Mouse (Mus musculus): ENCODE results near the gene Arid1b. TPM values are rescaled to one million over a fixed set of nuclear protein-coding genes. Genes with fewer than 3 reads are reported as not detected.
A peak's percentile ranks its signal among the peaks of the same experiment; 100 is the strongest.

Arid1b gene
- polyA plus RNA-seq, 1 experiment from 2014 or later, result 46.4 TPM

DNA sequence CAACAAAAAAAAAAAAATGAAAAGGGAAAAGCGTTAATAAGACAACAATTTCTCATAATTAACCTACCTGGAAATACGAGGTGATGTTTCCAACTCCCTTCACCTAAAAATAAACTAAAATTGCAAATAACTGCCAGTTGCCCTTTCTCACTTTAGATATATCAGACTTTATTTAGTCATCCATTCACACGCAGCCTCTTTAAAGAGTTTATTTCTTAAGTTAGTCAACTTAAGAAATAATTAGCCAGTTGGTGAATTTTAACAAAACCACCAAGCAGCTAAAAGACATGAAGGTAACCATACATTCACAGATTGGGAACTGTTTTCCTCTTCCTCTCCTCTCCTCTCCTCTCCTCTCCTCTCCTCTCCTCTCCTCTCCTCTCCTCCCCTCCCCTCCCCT, 26.1 kb upstream of the Arid1b start:
- CTCF ChIA-PET, result no interaction called here
- ATAC-seq (no peak), DNase-seq (ENCODE audit: low read depth, low spot score) (no peak)
- no peaks in the 10 kb centered on the region for H3K27me3 ChIP-seq
- POLR2A ChIA-PET, result no interaction called here
- in situ Hi-C loops (cut with MboI; ENCODE audit: low pct_unique_long_range_greater_than_20kb), result no loop called here
- TF ChIP-seq CTCF (IDR thresholded peaks at IDR 0.05), result no peak

- TF ChIP-seq CTCF (IDR thresholded peaks at IDR 0.05), result no peak
- no peaks in the 10 kb centered on the region for H3K27me3 ChIP-seq
- ChIA-PET CTCF (no interaction called here), POLR2A (interaction anchor here (0.6 kb wide), 1 partner anchor 8 kb away, joined by 3 read pairs; no protein-coding TSS in a partner anchor)
- DNase-seq (ENCODE audit: low read depth, low spot score) (no peak), ATAC-seq (no peak)
- in situ Hi-C loops (cut with MboI; ENCODE audit: low pct_unique_long_range_greater_than_20kb), result no loop called here
Measured at GRCm38 (mm10) chr17:4968878-4969277, 25.3 kb upstream of the Arid1b start.

GRCm38 (mm10) chr17:4972261-4972660, 21.9 kb upstream of the Arid1b start:
- CTCF ChIA-PET, result no interaction called here
- POLR2A ChIA-PET, result no interaction called here
- no peak for DNase-seq (ENCODE audit: low read depth, low spot score)
- TF ChIP-seq CTCF (IDR thresholded peaks at IDR 0.05), result no peak
- no peak for ATAC-seq
- in situ Hi-C loops (cut with MboI; ENCODE audit: low pct_unique_long_range_greater_than_20kb), result no loop called here
- no peaks in the 10 kb centered on the region for H3K27me3 ChIP-seq

DNA sequence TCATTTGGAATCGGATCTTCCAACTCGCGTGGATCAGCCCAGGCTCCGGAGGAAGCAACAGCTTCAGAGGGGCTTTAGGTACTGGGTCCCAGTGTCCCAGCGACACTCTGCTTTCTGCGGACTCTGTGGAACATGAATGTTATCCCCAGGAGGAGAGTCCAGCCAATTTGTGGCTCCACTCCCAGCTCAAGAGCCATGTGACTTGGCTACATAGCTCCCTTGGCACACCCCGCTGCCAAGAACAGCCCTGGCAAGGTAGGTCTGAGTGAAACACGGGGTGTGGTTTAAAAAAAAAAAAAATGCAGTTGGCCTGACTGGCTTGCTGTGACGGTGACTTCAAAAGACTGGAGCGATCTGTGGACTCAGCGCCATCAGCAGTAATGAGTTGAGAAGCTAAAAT, 19.4 kb upstream of the Arid1b start:
- POLR2A ChIA-PET, result interaction anchor here (0.6 to 0.7 kb wide), 2 partner anchors 715 to 884 kb away, joined by 3 to 5 read pairs; no protein-coding TSS in a partner anchor
- TF ChIP-seq CTCF (IDR thresholded peaks at IDR 0.05), result no peak

DNA sequence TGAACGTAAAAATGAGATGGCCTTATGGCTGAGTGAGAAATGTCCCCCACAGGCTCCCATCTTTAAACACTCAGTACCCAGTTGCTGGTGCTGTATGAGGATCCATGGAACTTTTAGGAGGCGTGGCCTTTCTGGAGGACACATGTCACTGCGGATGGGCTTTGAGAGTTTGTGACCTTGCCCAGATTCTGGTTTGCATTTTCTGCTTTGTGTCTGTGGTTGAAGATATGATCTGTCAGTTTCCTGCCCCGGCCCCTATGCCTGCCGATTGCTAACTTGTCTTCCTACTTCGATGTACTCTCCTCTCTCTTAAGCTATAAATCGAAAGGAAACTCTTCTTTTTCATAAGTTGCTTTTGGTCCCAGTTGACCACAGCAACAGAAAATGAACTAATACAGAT, 14.0 kb upstream of the Arid1b start:
- POLR2A ChIA-PET, result no interaction called here
- ATAC-seq, result no peak
- in situ Hi-C loops (cut with MboI; ENCODE audit: low pct_unique_long_range_greater_than_20kb), result no loop called here

More for the DNA sequence above, 19.4 kb upstream of the Arid1b start:
- DNase-seq (ENCODE audit: low read depth, low spot score) (no peak), ATAC-seq (no peak)
- in situ Hi-C loops (cut with MboI; ENCODE audit: low pct_unique_long_range_greater_than_20kb), result no loop called here
- H3K27me3 ChIP-seq, result no peaks in the 10 kb centered on the region
- CTCF ChIA-PET, result interaction anchor here (0.8 to 1.4 kb wide), 2 partner anchors 9 to 14 kb away, joined by 3 read pairs; no protein-coding TSS in a partner anchor

DNA sequence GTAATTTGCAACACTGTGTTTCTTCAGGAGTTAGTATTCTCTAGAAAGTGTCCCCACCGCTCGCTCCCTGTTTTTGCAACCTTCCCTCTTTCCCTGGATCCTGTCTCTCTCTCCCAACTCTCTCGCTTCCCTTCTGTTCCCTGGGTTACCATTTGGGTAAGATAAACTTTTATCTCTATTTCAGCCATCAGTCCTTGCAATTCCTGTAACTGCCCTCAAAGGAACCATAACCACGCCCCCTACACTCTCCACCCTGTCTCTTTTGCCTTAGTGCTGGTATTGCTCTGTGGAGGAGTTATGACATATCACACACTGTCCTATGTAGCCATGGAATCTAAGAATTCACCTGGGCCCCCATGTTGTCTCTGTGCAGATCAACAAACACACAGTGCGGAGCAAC, 11.3 kb upstream of the Arid1b start:
- CTCF ChIA-PET, result no interaction called here
- POLR2A ChIA-PET, result no interaction called here
- in situ Hi-C loops (cut with MboI; ENCODE audit: low pct_unique_long_range_greater_than_20kb), result no loop called here
- H3K27me3 ChIP-seq, result no peaks in the 10 kb centered on the region
- ATAC-seq (no peak), DNase-seq (ENCODE audit: low read depth, low spot score) (no peak)
- no peak for TF ChIP-seq CTCF (IDR thresholded peaks at IDR 0.05)

More for the DNA sequence above, 14.0 kb upstream of the Arid1b start:
- CTCF ChIA-PET, result no interaction called here
- H3K27me3 ChIP-seq, result no peaks in the 10 kb centered on the region
- no peak for DNase-seq (ENCODE audit: low read depth, low spot score)
- no peak for TF ChIP-seq CTCF (IDR thresholded peaks at IDR 0.05)

GRCm38 (mm10) chr17:4984691-4985090, 9.4 kb upstream of the Arid1b start:
- DNase-seq (ENCODE audit: low read depth, low spot score) (no peak), ATAC-seq (no peak)
- TF ChIP-seq CTCF (IDR thresholded peaks at IDR 0.05), result no peak
- in situ Hi-C loops (cut with MboI; ENCODE audit: low pct_unique_long_range_greater_than_20kb), result loop anchor here (5.0 kb wide), 1 partner anchor 67 kb away; no protein-coding TSS in a partner anchor
- H3K27me3 ChIP-seq, result no peaks in the 10 kb centered on the region
- ChIA-PET POLR2A (no interaction called here), CTCF (interaction anchor here (0.6 kb wide), 1 partner anchor 26 kb away, joined by 3 read pairs; no protein-coding TSS in a partner anchor)

GRCm38 (mm10) chr17:4990911-4991560, 3.1 kb upstream of the Arid1b start:
- DNase-seq (ENCODE audit: low read depth, low spot score), result no peak
- H3K27me3 ChIP-seq, result no peaks in the 10 kb centered on the region
- no peak for ATAC-seq
- POLR2A ChIA-PET, result no interaction called here
- in situ Hi-C loops (cut with MboI; ENCODE audit: low pct_unique_long_range_greater_than_20kb), result loop anchor here (10.0 kb wide), 1 partner anchor 356 kb away; no protein-coding TSS in a partner anchor
- CTCF ChIA-PET, result no interaction called here
- TF ChIP-seq CTCF (IDR thresholded peaks at IDR 0.05), result no peak

DNA sequence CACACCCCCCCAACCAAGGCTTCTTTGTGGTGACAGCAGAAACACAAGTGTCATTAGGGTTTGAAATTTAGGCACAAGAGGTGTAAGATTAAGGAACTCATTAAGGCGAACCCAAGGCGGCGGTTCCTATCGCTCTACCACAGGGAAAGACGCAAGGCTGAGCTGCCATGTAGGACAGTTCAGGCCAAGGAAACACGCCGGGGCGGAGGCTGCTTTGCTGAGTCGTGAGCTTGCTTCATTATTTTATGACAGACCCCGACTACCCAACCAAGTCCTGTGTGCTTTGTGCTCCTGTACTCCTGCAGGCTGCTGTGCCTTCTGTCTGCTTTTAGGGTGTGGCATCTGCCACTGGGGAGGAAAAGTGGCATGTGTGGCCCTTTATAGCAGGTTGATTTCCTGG, 2.5 kb upstream of the Arid1b start:
- H3K27me3 ChIP-seq, result no peaks in the 10 kb centered on the region
- in situ Hi-C loops (cut with MboI; ENCODE audit: low pct_unique_long_range_greater_than_20kb), result loop anchor here (10.0 kb wide), 1 partner anchor 357 kb away; no protein-coding TSS in a partner anchor
- POLR2A ChIA-PET, result no interaction called here
- TF ChIP-seq CTCF (IDR thresholded peaks at IDR 0.05), result no peak
- CTCF ChIA-PET, result no interaction called here
- no peak for ATAC-seq
- DNase-seq (ENCODE audit: low read depth, low spot score), result no peak

DNA sequence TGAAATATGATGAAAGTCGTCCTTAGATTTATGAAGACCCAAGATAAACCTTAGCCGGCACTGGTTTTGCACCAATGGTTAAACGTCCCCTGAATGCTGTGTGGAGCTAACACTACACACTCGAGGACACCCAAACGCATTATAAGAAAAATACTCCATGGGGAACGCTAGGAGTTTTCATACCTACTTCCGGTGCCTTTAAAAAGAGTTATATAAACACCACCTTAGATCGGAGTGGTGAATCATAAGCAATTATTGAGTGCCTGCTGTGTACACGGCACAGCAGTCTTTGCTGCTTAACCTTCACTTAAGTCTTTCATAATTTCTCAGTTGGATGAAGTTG, 664 bp upstream of the Arid1b start:
- POLR2A ChIA-PET, result interaction anchor here (0.9 kb wide), 1 partner anchor 197 kb away, joined by 5 read pairs; no protein-coding TSS in a partner anchor
- in situ Hi-C loops (cut with MboI; ENCODE audit: low pct_unique_long_range_greater_than_20kb), result loop anchor here (10.0 kb wide), 1 partner anchor 359 kb away; no protein-coding TSS in a partner anchor
- H3K27me3 ChIP-seq, result no peaks in the 10 kb centered on the region
- CTCF ChIA-PET, result interaction anchor here (1.5 kb wide), 1 partner anchor 367 kb away, joined by 3 read pairs; no protein-coding TSS in a partner anchor
- ATAC-seq, result no peak
- DNase-seq (ENCODE audit: low read depth, low spot score), result no peak
- no peak for TF ChIP-seq CTCF (IDR thresholded peaks at IDR 0.05)

DNA sequence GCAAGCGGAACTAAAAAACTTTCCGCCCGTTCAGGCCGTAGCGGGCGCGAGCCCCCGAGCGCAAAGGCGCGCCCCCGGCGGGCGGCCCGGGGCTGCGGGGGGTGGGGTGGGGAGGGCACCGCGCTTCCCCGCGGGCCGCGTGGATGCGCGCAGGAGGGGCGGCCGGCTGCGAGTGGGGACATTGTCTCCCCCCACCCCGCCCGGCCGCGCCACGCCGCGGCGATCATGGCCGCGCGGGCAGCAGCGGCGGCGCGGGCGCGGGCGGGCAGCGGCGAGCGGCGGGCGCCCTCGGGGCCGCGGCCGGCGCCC, 326 bp downstream of the Arid1b start:
- POLR2A ChIA-PET, result interaction anchor here (1.3 kb wide), 1 partner anchor 87 kb away, joined by 11 read pairs; no protein-coding TSS in a partner anchor
- no peak for TF ChIP-seq CTCF (IDR thresholded peaks at IDR 0.05)
- DNase-seq (ENCODE audit: low read depth, low spot score) (no peak), ATAC-seq (peak; percentile 15)
- H3K27me3 ChIP-seq, result no peaks in the 10 kb centered on the region
- CTCF ChIA-PET, result no interaction called here
- in situ Hi-C loops (cut with MboI; ENCODE audit: low pct_unique_long_range_greater_than_20kb), result loop anchor here (10.0 kb wide), 1 partner anchor 360 kb away; no protein-coding TSS in a partner anchor
